Mouse (Mus musculus) myocyte (in vitro differentiated cells): ENCODE data around the gene Gm32742. TPM values are rescaled to one million over a fixed set of nuclear protein-coding genes. Genes with fewer than 3 reads are reported as not detected.

Source experiments
- H3K27me3 ChIP-seq: one replicate; pipeline ENCODE4 v1.6.1; 2011; ENCODE audit not compliant: control insufficient read depth, insufficient read depth, insufficient read length
- H3K36me3 ChIP-seq: one replicate; pipeline ENCODE4 v1.6.1; 2011; ENCODE audit not compliant: control insufficient read depth, insufficient read depth
- H3K4me2 ChIP-seq: one replicate; pipeline ENCODE4 v1.6.1; 2011; ENCODE audit warnings: low read depth, control low read depth
- H3K4me3 ChIP-seq: one replicate; pipeline ENCODE4 v1.5.1; 2011; ENCODE audit warnings: mild to moderate bottlenecking, control low read depth, moderate library complexity
- H3K79me2 ChIP-seq: one replicate; pipeline ENCODE4 v1.6.1; 2011; ENCODE audit not compliant: control insufficient read depth, insufficient read depth
- H3ac ChIP-seq: one replicate; pipeline ENCODE4 v1.6.1; 2011; ENCODE audit not compliant: control insufficient read depth, insufficient read length
- CEBPB ChIP-seq: IDR thresholded peaks from 2 replicates; pipeline ENCODE4 v1.6.1; 2011; ENCODE audit warnings: mild to moderate bottlenecking, moderate library complexity; ENCODE audit not compliant: poor library complexity, insufficient read depth, severe bottlenecking
- E2F4 ChIP-seq: IDR thresholded peaks from one replicate; pipeline ENCODE4 v1.6.1; 2011; ENCODE audit warnings: mild to moderate bottlenecking, control low read depth, moderate library complexity; ENCODE audit not compliant: insufficient read depth
- MAX ChIP-seq: IDR thresholded peaks from one replicate; pipeline ENCODE4 v1.6.1; 2011; ENCODE audit warnings: low read depth, mild to moderate bottlenecking, control low read depth
- MYOD1 ChIP-seq, 3 experiments: IDR thresholded peaks; one replicate each; pipeline ENCODE4 v1.6.1; 2011; ENCODE audit warnings: control low read depth in 2 of 3, low read depth in 2 of 3, mild to moderate bottlenecking in 2 of 3, moderate library complexity in 1 of 3; ENCODE audit not compliant: insufficient read length in 2 of 3, control insufficient read depth in 1 of 3
- MYOG ChIP-seq, 3 experiments: IDR thresholded peaks; one replicate each; pipeline ENCODE4 v1.6.1; 2011; ENCODE audit warnings: control low read depth in 2 of 3, low read depth in 2 of 3, mild to moderate bottlenecking in 2 of 3; ENCODE audit not compliant: insufficient read length in 2 of 3, control insufficient read depth in 1 of 3, insufficient read depth in 1 of 3
- POLR2A ChIP-seq: IDR thresholded peaks from one replicate; pipeline ENCODE4 v1.6.1; 2011; ENCODE audit warnings: low read depth, mild to moderate bottlenecking, control low read depth, moderate library complexity; ENCODE audit not compliant: insufficient read length
- POLR2AphosphoS2 ChIP-seq: IDR thresholded peaks from one replicate; pipeline ENCODE4 v1.6.1; 2011; ENCODE audit warnings: low read depth, control low read depth; ENCODE audit not compliant: insufficient read length
- REST ChIP-seq: IDR thresholded peaks from one replicate; pipeline ENCODE4 v1.6.1; 2011; ENCODE audit warnings: mild to moderate bottlenecking, control low read depth, moderate library complexity; ENCODE audit not compliant: insufficient read depth, insufficient read length
- SRF ChIP-seq: IDR thresholded peaks from one replicate; pipeline ENCODE4 v1.6.1; 2011; ENCODE audit warnings: low read depth; ENCODE audit not compliant: control insufficient read depth, insufficient read length
- TCF12 ChIP-seq: IDR thresholded peaks from one replicate; pipeline ENCODE4 v1.6.1; 2011; ENCODE audit warnings: mild to moderate bottlenecking, control low read depth; ENCODE audit not compliant: poor library complexity, insufficient read depth, severe bottlenecking
- TCF3 ChIP-seq: IDR thresholded peaks from one replicate; pipeline ENCODE4 v1.6.1; 2011; ENCODE audit warnings: low read depth, control low read depth; ENCODE audit not compliant: insufficient read length
- USF1 ChIP-seq: IDR thresholded peaks from one replicate; pipeline ENCODE4 v1.6.1; 2011; ENCODE audit warnings: low read depth, mild to moderate bottlenecking, control low read depth, moderate library complexity
- polyA plus RNA-seq: library from polyadenylated mRNA; unstranded; fragments of >200 nt; fragmentation: generic; extraction: Trizol; gene quantifications from one replicate; pipeline ENCODE4 v1.2.1, GENCODE M21; 2012; ENCODE audit warnings: missing spikeins

The Gm32742 gene
- polyA plus RNA-seq, 1 experiment, result 0.22 TPM

- Histone ChIP-seq H3K36me3 (no peaks in the 10 kb centered on the region), H3K79me2 (no peaks in the 10 kb centered on the region), H3K4me3 (no peak overlapping the region), H3K27me3 (no peaks in the 10 kb centered on the region), H3K4me2 (no peak overlapping the region), H3ac (no peak overlapping the region)
- TF ChIP-seq CEBPB, result no peak
- no peak for TF ChIP-seq SRF
- no peak for TF ChIP-seq POLR2AphosphoS2
- TF ChIP-seq REST, result no peak
- TF ChIP-seq MAX, result no peak
- no peak for TF ChIP-seq E2F4
- no peak for TF ChIP-seq USF1
- TF ChIP-seq MYOD1 (IDR thresholded peaks at IDR 0.05; ENCODE audit: control insufficient read depth in 1 of 3, insufficient read length in 2 of 3, low read depth in 2 of 3), result no peak
- no peak for TF ChIP-seq TCF12
- TF ChIP-seq MYOG (IDR thresholded peaks at IDR 0.05; ENCODE audit: control insufficient read depth in 1 of 3, insufficient read depth in 1 of 3, insufficient read length in 2 of 3, low read depth in 2 of 3), result no peak
- no peak for TF ChIP-seq TCF3
- no peak for TF ChIP-seq POLR2A
Observed at GRCm38 (mm10) chr9:51194790-51195189, 29.5 kb upstream of the Gm32742 start.

DNA sequence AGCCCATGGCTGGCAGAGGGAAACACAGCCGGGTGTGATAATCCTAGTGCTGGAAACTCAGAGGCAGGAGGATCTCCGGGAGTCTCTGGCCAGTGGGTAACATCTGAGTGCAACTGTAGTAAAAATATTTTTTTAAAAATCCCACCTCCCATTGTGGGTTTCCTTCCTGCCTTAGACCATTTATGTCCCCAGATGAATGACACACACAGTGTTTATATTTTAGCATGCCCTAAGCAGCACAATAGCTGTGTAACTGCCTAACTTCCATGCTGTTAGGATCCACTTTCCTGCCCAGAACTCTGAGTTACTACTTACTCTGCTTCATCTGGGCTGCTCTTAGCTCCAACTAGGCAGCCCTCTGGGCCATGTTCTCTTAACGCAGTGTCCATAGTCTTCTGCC is 25.3 kb upstream of the Gm32742 start:
- Histone ChIP-seq H3K4me3 (no peak overlapping the region), H3K79me2 (no peaks in the 10 kb centered on the region), H3K27me3 (no peaks in the 10 kb centered on the region), H3ac (no peak overlapping the region), H3K4me2 (no peak overlapping the region), H3K36me3 (no peaks in the 10 kb centered on the region)
- TF ChIP-seq MAX (no peak), TCF3 (no peak), TCF12 (no peak), CEBPB (no peak), POLR2A (no peak)

GRCm38 (mm10) chr9:51185871-51186270 is 20.6 kb upstream of the Gm32742 start:
- TF ChIP-seq MYOG (IDR thresholded peaks at IDR 0.05; ENCODE audit: control insufficient read depth in 1 of 3, insufficient read depth in 1 of 3, insufficient read length in 2 of 3, low read depth in 2 of 3), result no peak
- Histone ChIP-seq H3K27me3 (no peaks in the 10 kb centered on the region), H3K4me2 (no peak overlapping the region), H3ac (no peak overlapping the region), H3K36me3 (no peaks in the 10 kb centered on the region), H3K79me2 (no peaks in the 10 kb centered on the region), H3K4me3 (no peak overlapping the region)

GRCm38 (mm10) chr9:51185386-51185785 is 20.1 kb upstream of the Gm32742 start:
- H3K4me3 ChIP-seq, result no peak overlapping the region
- H3K79me2 ChIP-seq, result no peaks in the 10 kb centered on the region
- H3K36me3 ChIP-seq, result no peaks in the 10 kb centered on the region
- H3K4me2 ChIP-seq, result no peak overlapping the region
- H3ac ChIP-seq, result no peak overlapping the region
- no peak for TF ChIP-seq USF1
- TF ChIP-seq E2F4, result no peak
- no peak for TF ChIP-seq MAX
- TF ChIP-seq MYOD1 (IDR thresholded peaks at IDR 0.05; ENCODE audit: control insufficient read depth in 1 of 3, insufficient read length in 2 of 3, low read depth in 2 of 3), result peak in 2 of 3 experiments; percentile 80 to 84
- no peak for TF ChIP-seq SRF
- TF ChIP-seq REST, result no peak
- no peaks in the 10 kb centered on the region for H3K27me3 ChIP-seq

GRCm38 (mm10) chr9:51182716-51183710 is 17.7 kb upstream of the Gm32742 start:
- Histone ChIP-seq H3ac (no peak overlapping the region), H3K4me2 (no peak overlapping the region), H3K36me3 (no peaks in the 10 kb centered on the region), H3K27me3 (no peaks in the 10 kb centered on the region), H3K79me2 (no peaks in the 10 kb centered on the region), H3K4me3 (no peak overlapping the region)
- TF ChIP-seq TCF12, result no peak
- no peak for TF ChIP-seq E2F4
- no peak for TF ChIP-seq SRF
- no peak for TF ChIP-seq MYOD1 (IDR thresholded peaks at IDR 0.05; ENCODE audit: control insufficient read depth in 1 of 3, insufficient read length in 2 of 3, low read depth in 2 of 3)
- no peak for TF ChIP-seq MYOG (IDR thresholded peaks at IDR 0.05; ENCODE audit: control insufficient read depth in 1 of 3, insufficient read depth in 1 of 3, insufficient read length in 2 of 3, low read depth in 2 of 3)
- no peak for TF ChIP-seq CEBPB
- TF ChIP-seq MAX, result no peak
- TF ChIP-seq USF1, result no peak
- no peak for TF ChIP-seq POLR2A
- TF ChIP-seq POLR2AphosphoS2, result no peak
- no peak for TF ChIP-seq REST
- no peak for TF ChIP-seq TCF3
